Mouse (Mus musculus) right cerebral cortex, postnatal 14 days (tissue): ENCODE results near the gene Aoc1.
"Not testable (repeated sequence)": the region's sequence is repeated elsewhere in the genome, so short reads cannot be mapped to it uniquely, and the experiment has no call there.

ENCODE experiments used
- DNase-seq: peaks from one replicate; pipeline ENCODE4 v3.0.0; 2022

Gene Aoc1

DNA sequence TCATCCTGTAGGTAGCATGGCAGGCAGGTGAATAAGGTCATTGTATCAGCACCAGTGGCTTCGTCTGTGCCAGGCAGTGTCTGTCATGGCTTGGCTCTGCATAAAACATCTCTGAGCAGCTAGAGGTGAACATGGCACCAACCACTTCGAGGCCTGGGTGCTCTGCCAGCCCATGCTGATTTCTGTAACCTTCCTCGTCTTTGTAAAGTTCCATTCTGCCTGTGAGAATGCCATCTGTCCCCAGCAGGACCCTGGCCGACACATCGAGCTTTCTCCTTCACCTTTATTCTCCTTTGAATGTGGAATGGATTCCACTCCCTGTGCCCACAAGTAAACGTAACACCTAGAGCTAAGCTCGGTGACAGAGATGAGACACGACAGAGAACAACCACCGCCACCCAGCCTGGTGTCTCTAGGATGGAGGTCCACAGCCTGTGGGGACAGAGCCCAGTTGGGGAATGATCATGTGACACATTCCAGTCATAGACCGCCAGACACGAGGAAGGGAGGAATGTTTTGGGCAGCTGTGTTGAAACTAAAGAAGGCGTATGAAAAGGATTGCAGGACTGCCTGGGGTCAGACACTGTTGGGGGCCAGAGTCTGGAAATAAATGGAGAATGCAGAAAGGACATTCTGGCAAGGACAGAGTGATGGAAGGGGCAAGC is 10.9 kb upstream of the Aoc1 start:
- DNase-seq, result no peak

GRCm38 (mm10) chr6:48862816-48863215 is 9.9 kb upstream of the Aoc1 start:
- no peak for DNase-seq

DNA sequence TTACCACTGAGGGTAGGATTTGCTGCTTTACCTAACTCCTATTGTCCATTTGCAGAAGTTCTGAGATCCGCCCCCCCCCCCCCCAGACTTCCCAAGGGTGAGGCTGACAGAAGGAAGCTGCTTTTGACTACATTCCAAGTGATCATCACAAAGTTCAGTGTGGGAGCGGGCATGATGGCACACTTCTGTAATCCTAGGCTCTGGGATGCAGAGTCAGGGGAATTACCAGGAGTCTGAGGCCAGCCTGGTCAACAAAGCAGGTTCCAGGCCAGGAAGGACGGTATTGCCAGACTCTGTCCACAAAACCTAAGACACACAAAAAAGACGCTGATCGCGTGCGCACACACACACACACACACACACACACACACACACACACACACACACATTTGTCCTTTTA is 9.2 kb upstream of the Aoc1 start:
- DNase-seq, result no peak

GRCm38 (mm10) chr6:48864181-48864580 is 8.5 kb upstream of the Aoc1 start:
- no peak for DNase-seq

- DNase-seq, result no peak
Measured at GRCm38 (mm10) chr6:48864723-48865122, 8.0 kb upstream of the Aoc1 start.

GRCm38 (mm10) chr6:48865152-48865745 is 7.4 kb upstream of the Aoc1 start:
- DNase-seq, result no peak

GRCm38 (mm10) chr6:48866355-48866950 is 6.2 kb upstream of the Aoc1 start:
- not testable (repeated sequence) for DNase-seq

DNA sequence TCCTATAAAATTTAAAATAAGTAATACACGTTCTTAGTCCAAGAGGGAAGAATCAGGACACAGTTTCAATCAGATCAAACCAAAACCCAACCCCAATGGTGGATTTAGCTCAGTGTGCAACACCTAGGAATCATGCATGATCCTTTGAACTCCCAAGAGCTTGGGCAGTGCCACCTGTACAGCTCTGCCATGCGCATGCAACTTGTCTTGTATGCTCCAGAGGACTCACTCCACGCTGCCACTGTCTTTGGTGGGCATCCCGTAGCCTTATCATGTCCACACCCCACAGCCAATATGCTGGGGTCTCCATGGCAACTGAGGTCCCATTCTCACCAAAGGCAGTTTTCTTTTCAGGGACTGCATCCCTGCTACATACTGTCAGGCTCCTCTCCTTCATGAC is 5.5 kb upstream of the Aoc1 start:
- DNase-seq, result no peak

DNA sequence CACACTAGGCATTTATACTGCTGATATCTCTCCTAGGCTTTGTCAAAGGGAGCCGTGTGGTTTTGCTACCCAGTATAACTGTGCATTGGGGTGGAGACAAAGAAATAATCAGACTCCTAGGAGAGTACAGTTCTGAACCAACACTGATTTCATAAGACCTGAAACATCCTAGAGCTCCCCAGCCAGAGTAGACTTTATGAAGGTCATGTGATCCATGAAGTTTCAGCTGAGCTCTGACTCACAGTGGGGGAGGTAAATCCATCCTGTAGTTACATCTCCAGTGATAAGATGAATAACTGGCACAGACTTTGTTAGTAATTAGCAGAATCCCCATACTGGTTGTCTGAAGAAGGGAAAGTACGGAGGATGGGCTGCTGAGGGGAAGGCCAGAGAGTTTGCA is 2.9 kb upstream of the Aoc1 start:
- DNase-seq, result no peak

DNA sequence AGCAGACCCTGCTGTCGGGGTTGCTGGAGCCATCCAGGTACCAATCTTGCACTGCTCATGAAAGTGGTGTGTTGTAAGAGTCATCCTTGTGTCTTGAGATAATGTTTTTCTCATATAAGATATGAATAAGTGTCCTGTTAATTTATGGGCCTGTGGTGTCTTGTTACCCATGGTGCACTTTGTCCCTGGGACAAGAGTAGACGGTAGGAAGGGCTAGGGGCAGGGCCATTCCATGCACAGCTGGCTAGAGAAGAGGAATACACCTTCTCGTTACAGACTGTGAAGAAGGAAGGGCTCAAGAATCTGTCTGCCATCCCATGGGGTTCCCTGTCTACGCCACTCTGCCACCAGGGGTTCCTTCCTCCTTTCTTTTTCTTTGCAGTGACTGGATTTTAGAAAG is 1.9 kb downstream of the Aoc1 start:
- no peak for DNase-seq

GRCm38 (mm10) chr6:48875515-48875914 is 2.8 kb downstream of the Aoc1 start:
- DNase-seq, result no peak

- no peak for DNase-seq
Measured at GRCm38 (mm10) chr6:48876510-48877135, 3.9 kb downstream of the Aoc1 start.

- no peak for DNase-seq
Measured at GRCm38 (mm10) chr6:48894203-48894602, 21.5 kb downstream of the Aoc1 start.

- DNase-seq, result no peak
Measured at GRCm38 (mm10) chr6:48894938-48895818, 22.5 kb downstream of the Aoc1 start.

DNA sequence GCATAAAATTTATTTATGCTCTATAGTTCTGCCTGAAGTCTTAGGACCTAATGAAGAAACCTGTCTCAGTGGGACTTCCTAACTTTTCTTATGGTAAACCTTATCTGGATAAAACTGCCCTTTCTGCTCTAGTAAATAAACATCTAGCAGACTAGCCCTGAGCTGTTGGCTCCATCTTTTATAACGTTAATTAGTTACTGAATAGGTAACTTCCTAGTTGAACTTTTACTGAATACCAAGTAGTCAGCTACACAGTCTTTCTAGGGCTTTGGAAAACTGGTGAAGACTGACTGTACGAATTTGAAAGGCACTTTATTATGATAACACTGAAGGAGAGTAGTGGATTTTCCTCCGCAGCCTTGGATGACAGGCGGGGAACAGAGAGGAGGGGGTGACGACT is 23.2 kb downstream of the Aoc1 start:
- no peak for DNase-seq

DNA sequence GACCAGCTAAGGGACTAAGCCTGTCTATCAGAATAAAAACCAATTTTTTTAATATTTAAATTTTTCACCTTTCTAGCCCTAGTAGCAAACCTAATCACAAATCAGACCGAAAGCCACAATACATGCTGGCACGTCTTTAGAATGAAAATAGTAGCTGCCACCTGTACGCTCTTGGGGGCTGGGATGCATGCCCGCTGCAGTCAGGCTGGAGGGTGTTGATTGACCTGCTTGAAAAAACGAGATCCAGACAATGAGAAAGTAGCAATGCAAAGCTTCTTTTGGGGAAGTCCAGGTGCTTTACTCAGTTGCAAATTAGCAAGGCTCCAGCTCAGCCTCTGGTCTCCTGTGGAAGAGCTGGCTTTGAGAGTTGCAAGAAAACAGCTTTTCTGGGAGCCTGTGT is 24.3 kb downstream of the Aoc1 start:
- DNase-seq, result no peak

- DNase-seq, result not testable (repeated sequence)
Measured at GRCm38 (mm10) chr6:48901316-48901715, 28.6 kb downstream of the Aoc1 start.

- no peak for DNase-seq
Measured at GRCm38 (mm10) chr6:48902511-48903406, 30.1 kb downstream of the Aoc1 start.

GRCm38 (mm10) chr6:48903437-48903836 is 30.7 kb downstream of the Aoc1 start:
- no peak for DNase-seq

DNA sequence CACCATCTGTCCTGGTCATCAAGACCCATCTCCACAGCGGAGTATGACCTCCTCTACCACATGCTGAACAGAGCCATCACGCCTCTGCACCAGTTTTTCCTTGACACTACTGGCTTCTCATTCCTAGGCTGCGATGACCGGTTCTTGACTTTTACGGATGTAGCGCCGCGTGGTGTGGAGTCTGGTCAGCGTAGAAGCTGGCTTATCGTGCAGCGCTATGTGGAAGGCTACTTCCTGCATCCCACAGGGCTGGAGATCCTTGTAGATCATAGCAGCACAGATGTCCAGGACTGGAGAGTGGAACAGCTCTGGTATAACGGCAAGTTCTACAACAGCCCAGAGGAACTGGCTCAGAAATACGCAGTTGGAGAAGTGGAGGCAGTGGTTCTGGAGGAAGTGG is 32.9 kb downstream of the Aoc1 start:
- no peak for DNase-seq

GRCm38 (mm10) chr6:48906371-48906770 is 33.7 kb downstream of the Aoc1 start:
- DNase-seq, result no peak

DNA sequence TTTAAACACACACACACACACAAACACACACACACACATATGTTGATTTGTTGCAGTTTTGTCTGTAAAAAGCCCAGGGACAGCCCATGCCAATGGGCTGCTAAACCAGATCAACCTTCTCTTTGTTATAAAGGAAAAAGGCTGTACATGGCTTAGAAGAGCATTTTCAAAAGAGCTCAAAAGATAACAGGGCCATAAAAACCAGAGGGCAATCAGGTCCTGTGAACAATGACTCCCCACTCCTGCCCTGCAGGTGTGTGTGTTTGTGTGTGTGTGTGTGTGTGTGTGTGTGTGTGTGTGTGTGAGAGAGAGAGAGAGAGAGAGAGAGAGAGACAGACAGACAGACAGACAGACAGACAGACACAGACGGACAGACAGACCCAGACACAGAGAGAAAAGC is 36.5 kb downstream of the Aoc1 start:
- no peak for DNase-seq
